Mouse (Mus musculus): Measurements from ENCODE around the gene Pgm2. TPM values are rescaled to one million over a fixed set of nuclear protein-coding genes. Genes with fewer than 3 reads are reported as not detected.

The Pgm2 gene
- polyA plus RNA-seq, 1 experiment from 2014 or later, result 18.9 TPM

GRCm38 (mm10) chr5:64153319-64153718 lies 60.6 kb downstream of the Pgm2 start:
- Histone ChIP-seq H3K27ac (ENCODE audit: low read depth, low read length) (no peak overlapping the region), H3K4me2 (ENCODE audit: low read length) (no peak overlapping the region), H3K4me1 (ENCODE audit: control insufficient read depth, insufficient read depth, low read depth, low read length) (no peaks in the 10 kb centered on the region; the same call in 1 of the 2 replicates), H3K9me3 (ENCODE audit: control insufficient read depth, low read length) (no peaks in the 10 kb centered on the region), H3K4me3 (ENCODE audit: low read length) (no peak overlapping the region), H3K9ac (ENCODE audit: low read depth, low read length) (no peak overlapping the region), H3K36me3 (ENCODE audit: control insufficient read depth, insufficient read depth, low read length) (no peaks in the 10 kb centered on the region), H3K27me3 (replicated peaks; ENCODE audit: control insufficient read depth, insufficient read depth, low read length) (peaks cover 6% of the 10 kb centered on the region)
- 89% methylated on average over 1 of the region's 1 CpGs for WGBS
- ATAC-seq, result no peak

- ATAC-seq, result no peak
- H3K9me3 ChIP-seq (ENCODE audit: control insufficient read depth, low read length), result no peaks in the 10 kb centered on the region
- 0 out of 2 replicates have a peak within 1 kb of the TSS, but pooled peaks have one; percentile 21 for H3K4me2 ChIP-seq (ENCODE audit: low read length)
- 0 out of 2 replicates have a peak within 1 kb of the TSS, but pooled peaks have one; percentile 44 for H3K27ac ChIP-seq (ENCODE audit: low read depth, low read length)
- peaks cover 11% of the 10 kb centered on the region for H3K4me1 ChIP-seq (ENCODE audit: control insufficient read depth, insufficient read depth, low read depth, low read length)
- no peak within 1 kb of the TSS for H3K9ac ChIP-seq (ENCODE audit: low read depth, low read length)
- H3K27me3 ChIP-seq (replicated peaks; ENCODE audit: control insufficient read depth, insufficient read depth, low read length), result peaks cover 6% of the 10 kb centered on the region
- H3K36me3 ChIP-seq (ENCODE audit: control insufficient read depth, insufficient read depth, low read length), result no peaks in the 10 kb centered on the region
- H3K4me3 ChIP-seq (ENCODE audit: low read length), result no peak within 1 kb of the TSS
- 50% methylated on average over 11 of the region's 11 CpGs for WGBS
Observed at GRCm38 (mm10) chr5:64155861-64156550, 63.3 kb downstream of the Pgm2 start, which contains the start of gene Tbc1d1. TSS of gene Tbc1d1 (plus strand) at chr5:64156305.

- H3K4me3 ChIP-seq (ENCODE audit: low read length), result no peak overlapping the region
- no peak overlapping the region for H3K9ac ChIP-seq (ENCODE audit: low read depth, low read length)
- WGBS, result 48% methylated on average over 4 of the region's 4 CpGs
- H3K9me3 ChIP-seq (ENCODE audit: control insufficient read depth, low read length), result no peaks in the 10 kb centered on the region
- peaks cover 14% of the 10 kb centered on the region for H3K4me1 ChIP-seq (ENCODE audit: control insufficient read depth, insufficient read depth, low read depth, low read length)
- H3K27me3 ChIP-seq (replicated peaks; ENCODE audit: control insufficient read depth, insufficient read depth, low read length), result peaks cover 8% of the 10 kb centered on the region
- H3K27ac ChIP-seq (ENCODE audit: low read depth, low read length), result 0 out of 2 replicates have a peak overlapping the region, but pooled peaks have one; percentile 44
- ATAC-seq, result no peak
- no peaks in the 10 kb centered on the region for H3K36me3 ChIP-seq (ENCODE audit: control insufficient read depth, insufficient read depth, low read length)
- 0 out of 2 replicates have a peak overlapping the region, but pooled peaks have one; percentile 21 for H3K4me2 ChIP-seq (ENCODE audit: low read length)
Observed at GRCm38 (mm10) chr5:64156579-64156978, 63.8 kb downstream of the Pgm2 start.

GRCm38 (mm10) chr5:64157926-64158325 lies 65.2 kb downstream of the Pgm2 start:
- H3K4me1 ChIP-seq (ENCODE audit: control insufficient read depth, insufficient read depth, low read depth, low read length), result peaks cover 14% of the 10 kb centered on the region
- H3K9me3 ChIP-seq (ENCODE audit: control insufficient read depth, low read length), result no peaks in the 10 kb centered on the region
- WGBS, result 45% methylated on average over 1 of the region's 1 CpGs
- H3K9ac ChIP-seq (ENCODE audit: low read depth, low read length), result no peak overlapping the region
- ATAC-seq, result no peak
- H3K36me3 ChIP-seq (ENCODE audit: control insufficient read depth, insufficient read depth, low read length), result no peaks in the 10 kb centered on the region
- H3K4me3 ChIP-seq (ENCODE audit: low read length), result no peak overlapping the region
- H3K4me2 ChIP-seq (ENCODE audit: low read length), result no peak overlapping the region
- peaks cover 11% of the 10 kb centered on the region for H3K27me3 ChIP-seq (replicated peaks; ENCODE audit: control insufficient read depth, insufficient read depth, low read length)
- no peak overlapping the region for H3K27ac ChIP-seq (ENCODE audit: low read depth, low read length)

- ATAC-seq, result no peak
- H3K4me1 ChIP-seq (ENCODE audit: control insufficient read depth, insufficient read depth, low read depth, low read length), result peaks cover 14% of the 10 kb centered on the region
- H3K4me3 ChIP-seq (ENCODE audit: low read length), result no peak overlapping the region
- H3K27ac ChIP-seq (ENCODE audit: low read depth, low read length), result no peak overlapping the region
- no peak overlapping the region for H3K9ac ChIP-seq (ENCODE audit: low read depth, low read length)
- 49% methylated on average over 4 of the region's 4 CpGs for WGBS
- no peaks in the 10 kb centered on the region for H3K36me3 ChIP-seq (ENCODE audit: control insufficient read depth, insufficient read depth, low read length)
- no peaks in the 10 kb centered on the region for H3K9me3 ChIP-seq (ENCODE audit: control insufficient read depth, low read length)
- H3K4me2 ChIP-seq (ENCODE audit: low read length), result peak overlapping the region; percentile 100
- H3K27me3 ChIP-seq (replicated peaks; ENCODE audit: control insufficient read depth, insufficient read depth, low read length), result peaks cover 11% of the 10 kb centered on the region
Observed at GRCm38 (mm10) chr5:64158501-64158900, 65.8 kb downstream of the Pgm2 start.

GRCm38 (mm10) chr5:64159065-64159780 lies 66.5 kb downstream of the Pgm2 start:
- WGBS, result 1% methylated on average over 30 of the region's 39 CpGs
- Histone ChIP-seq H3K9ac (ENCODE audit: low read depth, low read length) (peak overlapping the region; percentile 75), H3K27ac (ENCODE audit: low read depth, low read length) (no peak overlapping the region)

GRCm38 (mm10) chr5:64159781-64160704 lies 67.3 kb downstream of the Pgm2 start:
- H3K4me2 ChIP-seq (ENCODE audit: low read length), result peak overlapping the region; percentile 100
- H3K4me1 ChIP-seq (ENCODE audit: control insufficient read depth, insufficient read depth, low read depth, low read length), result peaks cover 14% of the 10 kb centered on the region
- H3K27me3 ChIP-seq (replicated peaks; ENCODE audit: control insufficient read depth, insufficient read depth, low read length), result peaks cover 11% of the 10 kb centered on the region
- peak overlapping the region; percentile 69 for H3K4me3 ChIP-seq (ENCODE audit: low read length)
- H3K9ac ChIP-seq (ENCODE audit: low read depth, low read length), result peak overlapping the region; percentile 75
- under 1% methylated on average over 48 of the region's 63 CpGs for WGBS
- no peaks in the 10 kb centered on the region for H3K36me3 ChIP-seq (ENCODE audit: control insufficient read depth, insufficient read depth, low read length)
- H3K9me3 ChIP-seq (ENCODE audit: control insufficient read depth, low read length), result no peaks in the 10 kb centered on the region
- peak; percentile 86 for ATAC-seq
- H3K27ac ChIP-seq (ENCODE audit: low read depth, low read length), result no peak overlapping the region; the same call in 1 of the 2 replicates

More at GRCm38 (mm10) chr5:64159065-64159780, 66.5 kb downstream of the Pgm2 start:
- no peaks in the 10 kb centered on the region for H3K9me3 ChIP-seq (ENCODE audit: control insufficient read depth, low read length)
- H3K4me3 ChIP-seq (ENCODE audit: low read length), result peak overlapping the region; percentile 69
- peaks cover 14% of the 10 kb centered on the region for H3K4me1 ChIP-seq (ENCODE audit: control insufficient read depth, insufficient read depth, low read depth, low read length)
- ATAC-seq, result peak; percentile 64
- no peaks in the 10 kb centered on the region for H3K36me3 ChIP-seq (ENCODE audit: control insufficient read depth, insufficient read depth, low read length)
- H3K27me3 ChIP-seq (replicated peaks; ENCODE audit: control insufficient read depth, insufficient read depth, low read length), result peaks cover 11% of the 10 kb centered on the region
- H3K4me2 ChIP-seq (ENCODE audit: low read length), result peak overlapping the region; percentile 100

- peak overlapping the region; percentile 100 for H3K4me2 ChIP-seq (ENCODE audit: low read length)
- under 1% methylated on average over 22 of the region's 23 CpGs for whole genome bisulfite sequencing
- H3K9me3 ChIP-seq (ENCODE audit: control insufficient read depth, low read length), result no peaks in the 10 kb centered on the region
- H3K4me1 ChIP-seq (ENCODE audit: control insufficient read depth, insufficient read depth, low read depth, low read length), result peaks cover 14% of the 10 kb centered on the region
- peak overlapping the region; percentile 69 for H3K4me3 ChIP-seq (ENCODE audit: low read length)
- peak; percentile 3 for ATAC-seq
- H3K27ac ChIP-seq (ENCODE audit: low read depth, low read length), result no peak overlapping the region
- no peaks in the 10 kb centered on the region for H3K36me3 ChIP-seq (ENCODE audit: control insufficient read depth, insufficient read depth, low read length)
- peaks cover 11% of the 10 kb centered on the region for H3K27me3 ChIP-seq (replicated peaks; ENCODE audit: control insufficient read depth, insufficient read depth, low read length)
- peak overlapping the region; percentile 75; the same call in 1 of the 2 replicates for H3K9ac ChIP-seq (ENCODE audit: low read depth, low read length)
Observed at GRCm38 (mm10) chr5:64160705-64161391, 68.1 kb downstream of the Pgm2 start.

All from hindbrain, embryonic 16.5 days (tissue).